Mouse (Mus musculus) embryo, embryonic 10.5 days (tissue): ENCODE measurements around the gene Pld5.

ENCODE experiments used
- DNase-seq: peaks from one replicate; pipeline ENCODE4 v3.0.0-alpha.2; 2015; ENCODE audit warnings: low spot score

Pld5 gene

GRCm38 (mm10) chr1:176167784-176168183 is 107.3 kb downstream of the Pld5 start:
- no peak for DNase-seq

DNA sequence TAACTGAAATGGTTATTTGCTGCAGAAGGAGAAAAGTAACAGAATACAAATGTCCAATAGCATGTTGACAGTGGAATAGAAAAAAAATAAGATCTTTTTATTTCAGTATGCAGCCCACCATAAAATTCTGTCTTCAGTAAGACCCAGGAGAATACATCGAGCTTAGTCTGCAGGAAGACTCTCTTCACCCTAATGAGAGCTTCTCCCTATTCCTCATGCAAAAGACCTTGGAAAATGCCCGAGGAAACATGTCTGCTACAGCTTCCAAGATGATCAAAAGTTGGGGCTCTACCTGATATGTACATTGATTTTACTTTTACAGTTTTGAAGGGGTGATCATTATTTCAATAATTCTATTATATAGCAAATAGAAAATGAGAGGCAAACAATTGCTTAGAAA is 108.0 kb downstream of the Pld5 start:
- no peak for DNase-seq

- no peak for DNase-seq
These were observed 129.8 kb downstream of the Pld5 start for GRCm38 (mm10) chr1:176145306-176145705.

- no peak for DNase-seq
These were observed 140.7 kb downstream of the Pld5 start for GRCm38 (mm10) chr1:176134379-176134778.

DNA sequence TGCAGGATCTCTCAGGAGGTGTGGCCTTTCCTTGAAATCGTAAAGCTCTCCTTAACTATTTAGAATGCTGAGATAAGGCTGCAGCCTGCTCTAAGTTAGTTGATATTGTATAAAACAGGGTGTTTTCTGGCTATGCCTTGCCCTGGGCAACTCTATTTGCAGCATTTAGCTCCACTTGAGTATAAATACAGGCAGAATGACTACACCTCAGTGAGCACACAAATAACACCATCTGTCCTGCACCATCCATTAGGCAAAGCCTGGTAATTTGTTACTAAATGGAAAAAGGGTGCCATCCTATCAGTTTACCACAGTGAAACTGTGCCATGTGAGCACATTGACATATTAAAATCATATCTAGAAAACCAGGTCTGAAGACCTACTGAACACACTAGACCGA is 149.3 kb downstream of the Pld5 start:
- no peak for DNase-seq

GRCm38 (mm10) chr1:176124441-176124840 is 150.7 kb downstream of the Pld5 start:
- DNase-seq = no peak

DNA sequence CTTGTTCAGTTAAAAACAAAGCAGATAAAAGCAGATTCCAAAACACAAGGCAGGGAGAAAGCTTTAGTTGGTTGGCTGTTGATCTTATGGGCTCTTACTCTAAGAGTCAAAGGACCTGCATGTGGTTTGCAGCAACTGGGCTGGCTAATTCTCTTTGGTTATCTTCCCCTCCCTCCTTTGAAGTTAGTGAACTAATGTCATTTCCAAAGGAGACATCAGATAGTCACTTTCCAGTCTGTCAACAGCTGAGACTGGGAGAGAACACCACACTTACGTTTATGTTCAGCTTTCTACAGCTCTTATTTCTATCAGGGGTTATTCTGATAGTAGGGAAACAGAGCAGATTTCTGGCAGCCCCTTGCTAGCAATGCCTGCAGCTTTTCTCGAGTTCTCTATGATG is 151.3 kb downstream of the Pld5 start:
- DNase-seq = no peak

- DNase-seq = no peak
These were observed 159.5 kb downstream of the Pld5 start for GRCm38 (mm10) chr1:176115604-176116003.

- peak; percentile 42 for DNase-seq
These were observed 176.3 kb downstream of the Pld5 start for GRCm38 (mm10) chr1:176098685-176099320.

GRCm38 (mm10) chr1:176092119-176092518 is 183.0 kb downstream of the Pld5 start:
- DNase-seq = peak; percentile 14

- no peak for DNase-seq
These were observed 185.7 kb downstream of the Pld5 start for GRCm38 (mm10) chr1:176089382-176089781.

- DNase-seq = no peak
These were observed 189.0 kb downstream of the Pld5 start for GRCm38 (mm10) chr1:176085952-176086648.

DNA sequence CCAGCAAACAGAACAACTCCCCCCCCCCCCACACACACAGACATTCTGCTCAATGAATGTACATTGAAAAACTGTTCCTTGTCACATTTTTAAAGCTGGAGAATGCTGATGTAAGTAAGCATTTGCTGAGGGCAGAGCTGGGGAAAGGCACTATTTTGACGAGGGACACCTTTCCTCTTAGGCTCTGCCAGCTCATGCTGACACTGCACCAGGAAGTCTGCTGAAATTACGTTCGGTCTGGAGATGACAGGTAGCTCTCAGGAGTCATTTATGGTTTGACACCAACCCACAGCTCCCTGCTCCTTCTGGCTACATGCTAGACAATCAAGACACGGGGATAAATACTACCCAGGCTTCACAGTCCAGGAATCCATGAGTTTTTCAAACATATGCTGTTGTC is 192.8 kb downstream of the Pld5 start:
- DNase-seq = no peak

- DNase-seq = no peak
These were observed 194.1 kb downstream of the Pld5 start for GRCm38 (mm10) chr1:176080969-176081368.

- DNase-seq = no peak
These were observed 196.7 kb downstream of the Pld5 start for GRCm38 (mm10) chr1:176078410-176078809.

GRCm38 (mm10) chr1:176076799-176077198 is 198.3 kb downstream of the Pld5 start:
- DNase-seq = no peak

- DNase-seq = no peak
These were observed 199.3 kb downstream of the Pld5 start for GRCm38 (mm10) chr1:176075810-176076209.

DNA sequence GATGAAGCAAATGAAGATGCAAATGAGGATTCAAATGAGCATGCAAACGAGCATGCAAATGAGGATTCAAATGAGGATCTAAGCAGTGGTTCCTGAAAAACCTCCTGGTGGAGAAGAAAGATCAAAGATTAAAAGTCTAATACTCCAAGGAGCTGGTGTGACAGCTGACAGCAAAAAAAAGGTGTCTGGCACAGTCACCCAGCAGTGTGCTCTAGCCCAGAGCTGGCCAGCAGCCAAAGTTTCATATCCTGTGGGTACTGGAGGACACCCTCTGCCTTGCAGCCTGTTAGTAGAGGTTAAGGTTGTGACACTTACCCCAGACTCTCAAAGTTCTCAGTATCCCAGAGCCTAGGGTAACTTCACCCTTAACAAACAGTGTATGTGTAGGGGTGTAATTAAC is 199.7 kb downstream of the Pld5 start:
- no peak for DNase-seq

GRCm38 (mm10) chr1:176074526-176074925 is 200.6 kb downstream of the Pld5 start:
- DNase-seq = no peak

GRCm38 (mm10) chr1:176065281-176065680 is 209.8 kb downstream of the Pld5 start:
- DNase-seq = no peak

GRCm38 (mm10) chr1:176064471-176064870 is 210.6 kb downstream of the Pld5 start:
- DNase-seq = no peak

- no peak for DNase-seq
These were observed 221.5 kb downstream of the Pld5 start for GRCm38 (mm10) chr1:176053653-176054052.

- no peak for DNase-seq
These were observed 228.1 kb downstream of the Pld5 start for GRCm38 (mm10) chr1:176046995-176047394.

GRCm38 (mm10) chr1:176046375-176046774 is 228.7 kb downstream of the Pld5 start:
- no peak for DNase-seq
